8 mouse cellular contexts compared by ENCODE assay signal in the genomic region with DNA sequence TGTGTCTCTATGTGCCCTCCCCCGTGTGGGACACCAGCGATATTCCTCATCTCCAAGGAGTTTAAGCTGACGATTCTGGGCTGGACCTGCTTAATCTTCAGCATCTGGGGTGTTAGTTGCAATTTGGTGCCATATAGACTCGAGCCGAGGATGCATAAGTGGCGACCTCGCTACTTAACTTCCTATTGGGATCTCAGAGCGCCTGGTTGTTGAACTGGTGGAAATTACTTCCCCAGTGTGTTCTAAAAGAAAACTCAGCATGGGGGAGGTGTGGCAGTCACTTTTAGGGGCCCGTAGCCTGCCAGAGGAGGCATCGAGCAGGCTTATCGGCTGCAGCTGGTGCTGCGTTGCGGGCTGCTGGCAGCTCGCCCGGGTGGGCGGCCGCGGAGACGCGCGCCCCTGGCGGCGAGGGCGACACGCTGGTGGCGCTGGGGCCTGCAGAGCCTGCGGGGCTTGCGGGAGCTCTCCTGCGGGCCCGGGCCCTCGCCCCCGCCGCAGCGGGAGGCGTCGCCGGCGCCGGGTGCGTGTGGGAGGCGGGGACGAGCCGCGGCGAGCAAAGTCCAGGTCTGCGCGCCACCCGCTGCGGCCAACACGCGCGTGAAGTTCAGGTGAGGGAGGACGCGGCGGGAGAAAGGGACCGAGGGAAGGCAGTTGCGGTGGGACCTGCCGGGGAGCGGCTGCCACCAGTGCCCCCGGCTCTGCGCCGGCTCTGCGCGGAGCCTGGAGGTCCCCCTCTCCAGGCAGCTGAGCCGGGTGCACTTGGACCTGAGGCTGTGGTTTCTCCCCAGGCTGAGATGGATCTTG. TPM values are rescaled to one million over a fixed set of nuclear protein-coding genes. Genes with fewer than 3 reads are reported as not detected.
DNase-seq lines count a peak whose midpoint lies in the region; ATAC-seq and TF ChIP-seq lines count a peak whose summit lies in the region.

A gene (plus strand): TSS at position 418 of the 804 bp plus-strand sequence.

- H3K4me2 ChIP-seq in lung, embryonic 15.5 days = peak within 1 kb of the TSS; percentile 96

- DNase-seq in MN1 (ENCODE audit: low spot score) = peak; percentile 74
- peak; percentile 26 for DNase-seq in cerebellum, adult 9-10 months
- peak; percentile 8 to 68 for DNase-seq in frontal cortex, adult 2 months (ENCODE audit: extremely low spot score in 1 of 2, low spot score in 1 of 2)
- DNase-seq in hindbrain, embryonic 10.5 days (ENCODE audit: low spot score) = peak; percentile 72
- peak; percentile 52 for DNase-seq in layer of hippocampus, adult 9-11 months
- DNase-seq in thymus, adult 18-20 months = peak; percentile 42 to 47

- 0 out of 2 replicates have a peak, but pooled peaks have one; percentile 10 for TF ChIP-seq POLR2A in olfactory bulb, adult 2 months (IDR thresholded peaks at IDR 0.05; ENCODE audit: insufficient read depth, low read depth, low read length)

- WGBS in hindbrain, embryonic 10.5 days = under 1% methylated on average over 65 of the region's 65 CpGs
- 1% methylated on average over 64 of the region's 65 CpGs for WGBS in lung, embryonic 15.5 days
- under 1% methylated on average over 65 of the region's 65 CpGs for WGBS in olfactory bulb, adult 2 months

- H3K27me3 ChIP-seq in hindbrain, embryonic 10.5 days (ENCODE audit: insufficient read depth, poor library complexity, severe bottlenecking) = peaks cover 42% of the 10 kb centered on the region
- H3K27me3 ChIP-seq in lung, embryonic 15.5 days = peaks cover 18% of the 10 kb centered on the region; the same call in 1 of the 2 replicates

- peaks cover 14% of the 10 kb centered on the region for H3K4me1 ChIP-seq in hindbrain, embryonic 10.5 days (replicated peaks)
- peaks cover 5% of the 10 kb centered on the region for H3K4me1 ChIP-seq in lung, embryonic 15.5 days
- H3K4me1 ChIP-seq in olfactory bulb, adult 2 months (ENCODE audit: control insufficient read depth, insufficient read depth, low read length) = peaks cover 13% of the 10 kb centered on the region

- peaks cover 8% of the 10 kb centered on the region; the same call in 1 of the 2 replicates for H3K9me3 ChIP-seq in hindbrain, embryonic 10.5 days
- no peaks in the 10 kb centered on the region for H3K9me3 ChIP-seq in lung, embryonic 15.5 days

- TF ChIP-seq CTCF in olfactory bulb, adult 2 months (IDR thresholded peaks at IDR 0.05; ENCODE audit: insufficient read depth, low read depth, low read length) = peak; percentile 54; the same call in 1 of the 2 replicates

- H3K27ac ChIP-seq in hindbrain, embryonic 10.5 days = peak within 1 kb of the TSS; percentile 83
- no peak within 1 kb of the TSS for H3K27ac ChIP-seq in lung, embryonic 15.5 days
- H3K27ac ChIP-seq in olfactory bulb, adult 2 months (ENCODE audit: insufficient read depth, low read depth, low read length) = no peak within 1 kb of the TSS

- peak within 1 kb of the TSS; percentile 24; the same call in 1 of the 2 replicates for H3K9ac ChIP-seq in lung, embryonic 15.5 days

- peak; percentile 77; the same call in 1 of the 2 replicates for ATAC-seq in lung, embryonic 15.5 days (ENCODE audit: borderline replicate concordance, extremely low read depth, low FRiP score, low TSS enrichment)

- H3K36me3 ChIP-seq in hindbrain, embryonic 10.5 days = no peaks in the 10 kb centered on the region
- no peaks in the 10 kb centered on the region for H3K36me3 ChIP-seq in lung, embryonic 15.5 days

- peak within 1 kb of the TSS; percentile 76 for H3K4me3 ChIP-seq in hindbrain, embryonic 10.5 days
- H3K4me3 ChIP-seq in lung, embryonic 15.5 days = peak within 1 kb of the TSS; percentile 51
- peak within 1 kb of the TSS; percentile 71 for H3K4me3 ChIP-seq in olfactory bulb, adult 2 months (ENCODE audit: insufficient read depth, low read depth, low read length)

RNA-seq across cellular contexts. Expression of the gene that starts here (rescaled TPM):
- 4.3 and 5.2 TPM in 2 replicates for polyA plus RNA-seq in frontal cortex, adult 2 months (2012; rRNA removed)
- 0.39 and 0.66 TPM in 2 replicates for polyA plus RNA-seq in hindbrain, embryonic 10.5 days (2016; fragmentation: Nextera tagmentation; extraction: Ambion mirVana)
- 0.23 and 0.25 TPM in 2 replicates for polyA plus RNA-seq in lung, embryonic 15.5 days (2015; fragmentation: Nextera tagmentation; extraction: Ambion mirVana)
- not detected in 2 replicates for polyA plus RNA-seq in olfactory bulb, adult 2 months (2012; ENCODE audit: insufficient read depth, insufficient read length, low replicate concordance, missing spikeins)

Comparison
In these comparisons a context has a peak if more than half of its experiments do, and no peak if none do; other contexts are left out.
1. Peak in DNase-seq, H3K4me3 ChIP-seq and H3K27ac ChIP-seq in hindbrain, embryonic 10.5 days; RNA of the gene not detected or under 1 TPM.
2. Peak in ATAC-seq, H3K4me3 ChIP-seq, H3K9ac ChIP-seq and H3K4me2 ChIP-seq in lung, embryonic 15.5 days; RNA of the gene not detected or under 1 TPM.